Mouse (Mus musculus) layer of hippocampus, adult 9-11 months (tissue): ENCODE measurements around the gene Panx2.

Source experiments
- DNase-seq: peaks from one replicate; pipeline ENCODE4 v3.0.0; 2022

Gene Panx2

GRCm38 (mm10) chr15:89059161-89059931, at the start of gene Panx2:
TSS of gene Panx2 (plus strand) at chr15:89059734.
- DNase-seq: no peak

- no peak for DNase-seq
These were observed 42.8 kb upstream of the Panx2 start for GRCm38 (mm10) chr15:89016722-89017121.

GRCm38 (mm10) chr15:89020085-89020484, 39.4 kb upstream of the Panx2 start:
- DNase-seq: no peak

- no peak for DNase-seq
These were observed 39.0 kb upstream of the Panx2 start for GRCm38 (mm10) chr15:89020492-89020891.

- DNase-seq: no peak
These were observed 15.2 kb upstream of the Panx2 start for GRCm38 (mm10) chr15:89044381-89044780.

GRCm38 (mm10) chr15:89046356-89046755, 13.2 kb upstream of the Panx2 start:
- no peak for DNase-seq

GRCm38 (mm10) chr15:89054666-89055065, 4.9 kb upstream of the Panx2 start:
- DNase-seq: no peak

GRCm38 (mm10) chr15:89058736-89059135, 798 bp upstream of the Panx2 start:
- DNase-seq: no peak

- no peak for DNase-seq
These were observed 623 bp downstream of the Panx2 start for GRCm38 (mm10) chr15:89060032-89060681.

GRCm38 (mm10) chr15:89060811-89061460, 1.4 kb downstream of the Panx2 start:
- DNase-seq: no peak

GRCm38 (mm10) chr15:89061761-89062517, 2.4 kb downstream of the Panx2 start:
- DNase-seq: peak; percentile 3

GRCm38 (mm10) chr15:89062518-89062910, 3.0 kb downstream of the Panx2 start:
- DNase-seq: no peak

GRCm38 (mm10) chr15:89063001-89063400, 3.5 kb downstream of the Panx2 start:
- DNase-seq: no peak

GRCm38 (mm10) chr15:89063536-89063935, 4.0 kb downstream of the Panx2 start:
- peak; percentile 93 for DNase-seq

- DNase-seq: peak; percentile 17
These were observed 5.4 kb downstream of the Panx2 start for GRCm38 (mm10) chr15:89064891-89065290.

- no peak for DNase-seq
These were observed 8.1 kb downstream of the Panx2 start for GRCm38 (mm10) chr15:89067609-89068008.

GRCm38 (mm10) chr15:89068226-89068625, 8.7 kb downstream of the Panx2 start:
- no peak for DNase-seq

GRCm38 (mm10) chr15:89069336-89069840, 9.9 kb downstream of the Panx2 start:
- DNase-seq: peak; percentile 68

- peak; percentile 62 for DNase-seq
These were observed 11.1 kb downstream of the Panx2 start for GRCm38 (mm10) chr15:89070606-89071005.

- peak; percentile 57 for DNase-seq
These were observed 14.6 kb downstream of the Panx2 start for GRCm38 (mm10) chr15:89073993-89074603.

- no peak for DNase-seq
These were observed 15.3 kb downstream of the Panx2 start, which contains the start of gene Trabd for GRCm38 (mm10) chr15:89074613-89075477. TSS of gene Trabd (plus strand) at chr15:89075124.
